Mouse (Mus musculus) 3134 (cell line): ENCODE results near the gene Rnf144a.

Source experiments
- DNase-seq: peaks from one replicate; pipeline ENCODE4 v3.0.0-alpha.2; 2011; ENCODE audit warnings: low spot score; ENCODE audit not compliant: insufficient read length; ENCODE audit errors: extremely low read depth

Rnf144a gene

GRCm38 (mm10) chr12:26411841-26412450, 3.1 kb downstream of the Rnf144a start:
- no peak for DNase-seq

- DNase-seq: no peak
Observed at GRCm38 (mm10) chr12:26410443-26410842, 4.6 kb downstream of the Rnf144a start.

- no peak for DNase-seq
Observed at GRCm38 (mm10) chr12:26408707-26409106, 6.3 kb downstream of the Rnf144a start.

- no peak for DNase-seq
Observed at GRCm38 (mm10) chr12:26404781-26405702, 10.0 kb downstream of the Rnf144a start.

- no peak for DNase-seq
Observed at GRCm38 (mm10) chr12:26403372-26404125, 11.5 kb downstream of the Rnf144a start.

- DNase-seq: no peak
Observed at GRCm38 (mm10) chr12:26401696-26402470, 13.2 kb downstream of the Rnf144a start.

GRCm38 (mm10) chr12:26401254-26401653, 13.8 kb downstream of the Rnf144a start:
- no peak for DNase-seq

- no peak for DNase-seq
Observed at GRCm38 (mm10) chr12:26400762-26401161, 14.3 kb downstream of the Rnf144a start.

- DNase-seq: no peak
Observed at GRCm38 (mm10) chr12:26399391-26399790, 15.7 kb downstream of the Rnf144a start.

- DNase-seq: no peak
Observed at GRCm38 (mm10) chr12:26398597-26398996, 16.5 kb downstream of the Rnf144a start.

GRCm38 (mm10) chr12:26394485-26395470, 20.3 kb downstream of the Rnf144a start:
- DNase-seq: no peak

- no peak for DNase-seq
Observed at GRCm38 (mm10) chr12:26393291-26393690, 21.8 kb downstream of the Rnf144a start.

GRCm38 (mm10) chr12:26391162-26391561, 23.9 kb downstream of the Rnf144a start:
- DNase-seq: no peak

GRCm38 (mm10) chr12:26387523-26387922, 27.5 kb downstream of the Rnf144a start:
- no peak for DNase-seq

GRCm38 (mm10) chr12:26386947-26387346, 28.1 kb downstream of the Rnf144a start:
- no peak for DNase-seq

GRCm38 (mm10) chr12:26386189-26386588, 28.9 kb downstream of the Rnf144a start:
- DNase-seq: no peak

- no peak for DNase-seq
Observed at GRCm38 (mm10) chr12:26385735-26386134, 29.3 kb downstream of the Rnf144a start.

GRCm38 (mm10) chr12:26381730-26382129, 33.3 kb downstream of the Rnf144a start:
- DNase-seq: no peak

GRCm38 (mm10) chr12:26379797-26380196, 35.3 kb downstream of the Rnf144a start:
- no peak for DNase-seq
